Mouse (Mus musculus) mouse embryonic stem cell (cell line): ENCODE data around the gene Cln6.
"Not testable (repeated sequence)": the region's sequence is repeated elsewhere in the genome, so short reads cannot be mapped to it uniquely, and the experiment has no call there.

Experiments used
- in situ Hi-C, 2 experiments: fragments of 300-500 bp; cut with MboI; formaldehyde crosslinking; loops; 1 replicate in 1 of 2; 3 replicates in 1 of 2; pipeline ENCODE4 v1.14.3; 2019 to 2020; ENCODE audit warnings: low sequenced_read_pairs in 2 of 2, low pct_unique_long_range_greater_than_20kb in 1 of 2, mixed read lengths in 1 of 2; ENCODE audit not compliant: unreplicated experiment in 1 of 2

The Cln6 gene

GRCm38 (mm10) chr9:62860866-62861265, 22.3 kb downstream of the Cln6 start:
- in situ Hi-C loops, result no loop called here

GRCm38 (mm10) chr9:62869236-62869635, 30.7 kb downstream of the Cln6 start:
- in situ Hi-C loops, result not testable (repeated sequence)

DNA sequence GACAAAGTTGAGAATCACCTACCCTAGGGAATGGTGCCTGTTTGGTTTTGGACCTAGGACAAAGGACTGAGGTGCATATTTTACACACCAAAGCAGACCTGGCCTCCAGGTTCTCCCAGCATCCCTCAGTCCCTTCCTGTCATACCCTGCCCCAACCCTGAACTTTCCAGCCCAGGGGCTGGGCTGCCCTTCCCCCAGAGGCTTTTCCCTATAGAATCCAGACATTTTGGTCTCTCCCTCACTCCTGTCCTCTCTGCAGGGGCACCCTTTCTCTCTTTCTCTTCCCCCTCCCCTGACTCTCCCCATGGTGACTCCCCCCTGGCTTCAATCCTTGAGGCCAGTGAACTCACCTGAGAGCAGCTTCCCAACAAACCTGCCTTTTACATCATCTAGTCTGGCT, 32.1 kb downstream of the Cln6 start:
- in situ Hi-C loops, result no loop called here

- in situ Hi-C loops, result no loop called here
Observed at GRCm38 (mm10) chr9:62876966-62877616, 38.5 kb downstream of the Cln6 start.

DNA sequence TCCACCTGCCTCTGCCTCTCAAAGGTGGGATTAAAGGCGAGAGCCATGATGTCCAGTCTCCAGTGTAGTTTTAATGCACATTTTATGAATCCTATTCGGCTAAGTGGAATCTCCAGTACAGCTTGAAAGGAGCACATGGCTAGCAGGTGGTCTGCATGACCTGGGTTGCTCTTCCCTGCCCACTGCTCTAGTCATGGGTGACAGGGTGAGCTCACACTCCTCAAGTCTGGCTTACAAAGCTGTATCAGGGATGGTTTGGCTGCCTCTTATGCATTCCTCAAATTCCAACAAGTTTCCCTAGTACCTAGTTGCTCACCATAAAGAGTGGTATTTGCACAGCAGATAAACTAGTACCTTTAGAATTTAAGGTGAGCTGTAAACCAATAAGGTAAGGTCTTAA, 39.2 kb downstream of the Cln6 start:
- in situ Hi-C loops, result no loop called here

DNA sequence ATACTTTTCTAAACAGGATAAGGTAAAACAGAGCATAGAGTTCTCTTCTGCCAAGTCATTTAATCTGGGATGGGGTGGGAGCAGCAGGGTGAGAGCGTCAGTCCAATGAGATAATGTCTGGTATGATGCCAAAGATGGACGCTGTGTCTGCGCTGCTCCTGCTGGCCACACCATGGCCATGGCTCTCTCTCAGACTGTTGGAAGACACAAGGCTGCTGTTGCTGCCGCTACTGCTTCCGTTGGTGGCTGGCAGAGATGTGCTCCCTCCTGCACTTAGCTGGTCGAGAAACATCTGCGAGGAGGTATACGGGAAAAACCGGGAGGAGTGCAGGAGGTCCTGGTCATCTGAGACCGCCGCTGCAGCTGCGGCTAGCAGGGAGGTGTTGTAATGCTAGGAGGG, 43.3 kb downstream of the Cln6 start:
- in situ Hi-C loops, result no loop called here

DNA sequence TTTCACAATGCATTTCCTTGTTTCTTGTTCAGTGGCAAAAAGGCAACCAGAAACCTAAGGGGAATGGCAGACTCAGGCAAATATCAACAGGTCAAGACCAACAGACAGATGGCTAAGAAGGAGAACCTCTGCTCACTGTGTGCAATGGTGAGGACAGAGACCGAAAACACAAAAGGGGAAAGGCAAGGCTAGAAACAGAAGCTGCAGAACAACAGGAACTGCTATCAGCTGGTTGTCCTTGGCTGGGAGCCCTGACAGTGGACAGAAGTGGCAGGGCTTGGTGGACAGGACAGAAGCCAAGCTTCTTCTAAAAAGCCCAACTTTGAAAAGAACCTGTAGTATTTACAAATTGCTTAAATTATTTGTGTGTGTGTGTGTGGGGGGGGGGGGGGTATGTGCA, 55.9 kb downstream of the Cln6 start:
- in situ Hi-C loops, result no loop called here
